In genomic region chr13:115751271-115751670, GRCm38 (mm10) we compare ENCODE assay signal across 21 mouse cellular contexts.
DNase-seq lines count a peak whose midpoint lies in the region; ATAC-seq lines count a peak whose summit lies in the region.
"Had no signal": no experiment of that assay in that cellular context is flagged by ENCODE, and none has a peak within 500 bp of the region (broad histone marks: within the 10 kb centered on the region; RNA-seq: fewer than 3 reads in every experiment).

No protein-coding gene starts in this region.

- ATAC-seq in kidney, embryonic 16.5 days (ENCODE audit: low FRiP score, low TSS enrichment), result no peak
- ATAC-seq: activated CD4-positive, CD25-positive, alpha-beta regulatory T cell, adult 4 months; forebrain, embryonic 15.5 days; intestine, embryonic 16.5 days had no signal

- H3K27me3 ChIP-seq in kidney, embryonic 16.5 days (ENCODE audit: insufficient read depth, low read length), result no peaks in the 10 kb centered on the region
- H3K27me3 ChIP-seq: forebrain, embryonic 15.5 days; heart, embryonic 13.5 days; hindbrain, embryonic 15.5 days had no signal

- no peak overlapping the region for H3K27ac ChIP-seq in kidney, embryonic 16.5 days (ENCODE audit: low read length)
- H3K27ac ChIP-seq: forebrain, embryonic 15.5 days; gastrocnemius, adult 2 months; heart, embryonic 13.5 days; hindbrain, embryonic 15.5 days had no signal

- WGBS in kidney, embryonic 16.5 days, result 66% methylated on average over 7 of the region's 7 CpGs

- H3K4me2 ChIP-seq in kidney, embryonic 16.5 days (replicated peaks; ENCODE audit: low read depth, low read length), result no peak overlapping the region
- H3K4me2 ChIP-seq: forebrain, embryonic 15.5 days; heart, embryonic 13.5 days; hindbrain, embryonic 15.5 days had no signal

- peak; percentile 33 for DNase-seq in embryo, embryonic 10 days (ENCODE audit: low spot score)
- no peak for DNase-seq in embryo, embryonic 9.5 days (ENCODE audit: extremely low spot score)
- DNase-seq in retina, postnatal 1 day, result peak; percentile 10
- DNase-seq in retina, embryonic 14.5 days (ENCODE audit: low spot score), result no peak
- DNase-seq in mesoderm, embryonic 11.5 days (ENCODE audit: low read depth, low spot score), result peak; percentile 67
- no peak for DNase-seq in kidney, adult 8-10 months
- no peak for DNase-seq in layer of hippocampus, postnatal 10 days (ENCODE audit: low spot score in 2 of 2)
- DNase-seq: adrenal gland, postnatal 14 days; cerebellum, adult 11-12 months; cerebellum, adult 9-10 months; cerebellum, postnatal 25 days; gastrocnemius, adult 2 months; gastrocnemius, postnatal 36 days; heart, adult 18-20 months; heart, postnatal 36 days had no signal

- H3K4me1 ChIP-seq in kidney, embryonic 16.5 days (ENCODE audit: insufficient read depth, low read length), result no peaks in the 10 kb centered on the region
- H3K4me1 ChIP-seq: forebrain, embryonic 15.5 days; heart, embryonic 13.5 days; hindbrain, embryonic 15.5 days had no signal

- no peaks in the 10 kb centered on the region for H3K36me3 ChIP-seq in kidney, embryonic 16.5 days (ENCODE audit: insufficient read depth, low read length)
- H3K36me3 ChIP-seq: forebrain, embryonic 15.5 days; heart, embryonic 13.5 days; hindbrain, embryonic 15.5 days had no signal

- no peak overlapping the region for H3K9ac ChIP-seq in kidney, embryonic 16.5 days (replicated peaks; ENCODE audit: low read length)
- H3K9ac ChIP-seq: forebrain, embryonic 15.5 days; heart, embryonic 13.5 days; hindbrain, embryonic 15.5 days had no signal

- H3K9me3 ChIP-seq in kidney, embryonic 16.5 days (ENCODE audit: low read length), result no peaks in the 10 kb centered on the region
- H3K9me3 ChIP-seq: forebrain, embryonic 15.5 days; heart, embryonic 13.5 days; hindbrain, embryonic 15.5 days had no signal

- H3K4me3 ChIP-seq in kidney, embryonic 16.5 days (ENCODE audit: low read length), result no peak overlapping the region
- H3K4me3 ChIP-seq: forebrain, embryonic 15.5 days; gastrocnemius, adult 2 months; heart, embryonic 13.5 days; hindbrain, embryonic 15.5 days had no signal

Comparison
In these comparisons a context has a peak if more than half of its experiments do, and no peak if none do; other contexts are left out.
1. DNase-seq: peak in embryo, embryonic 10 days (single experiment), retina, postnatal 1 day (single experiment) and mesoderm, embryonic 11.5 days (single experiment); none in embryo, embryonic 9.5 days (single experiment), retina, embryonic 14.5 days (single experiment), kidney, adult 8-10 months (0 of 2) and layer of hippocampus, postnatal 10 days (0 of 2).